Mouse (Mus musculus) hindbrain, embryonic 16.5 days (tissue): ENCODE results near the gene Cdc34. TPM values are rescaled to one million over a fixed set of nuclear protein-coding genes. Genes with fewer than 3 reads are reported as not detected.

Source experiments
- ATAC-seq: fragments of 200-750 bp; cut with Nextera tagmentation; 2 replicates; pipeline ENCODE4 v1.8.0; 2017; ENCODE audit warnings: moderate TSS enrichment, moderate library complexity
- H3K27ac ChIP-seq: fragments of 300-500 bp; sonication (generic); 2 replicates; pipeline ENCODE4 v1.5.1; 2014; ENCODE audit warnings: low read depth, mild to moderate bottlenecking, control low read depth, low read length, moderate library complexity
- H3K27me3 ChIP-seq: fragments of 300-500 bp; sonication (generic); replicated peaks from 2 replicates; pipeline ENCODE4 v1.6.1; 2014; ENCODE audit warnings: low read length; ENCODE audit not compliant: control insufficient read depth, insufficient read depth
- H3K36me3 ChIP-seq: fragments of 300-500 bp; sonication (generic); 2 replicates; pipeline ENCODE4 v1.6.1; 2014; ENCODE audit warnings: mild to moderate bottlenecking, low read length, moderate library complexity, mixed read lengths; ENCODE audit not compliant: control insufficient read depth, insufficient read depth
- H3K4me1 ChIP-seq: fragments of 300-500 bp; sonication (generic); 2 replicates; pipeline ENCODE4 v1.6.1; 2014; ENCODE audit warnings: low read depth, low read length; ENCODE audit not compliant: control insufficient read depth, insufficient read depth
- H3K4me2 ChIP-seq: fragments of 300-500 bp; sonication (generic); 2 replicates; pipeline ENCODE4 v1.6.1; 2014; ENCODE audit warnings: mild to moderate bottlenecking, low read length, control low read depth, moderate library complexity
- H3K4me3 ChIP-seq: fragments of 300-500 bp; sonication (generic); 2 replicates; pipeline ENCODE4 v1.5.1; 2014; ENCODE audit warnings: mild to moderate bottlenecking, low read length, control low read depth, moderate library complexity
- H3K9ac ChIP-seq: fragments of 300-500 bp; sonication (generic); 2 replicates; pipeline ENCODE4 v1.6.1; 2014; ENCODE audit warnings: low read depth, mild to moderate bottlenecking, control low read depth, low read length, moderate library complexity
- H3K9me3 ChIP-seq: fragments of 300-500 bp; sonication (generic); 2 replicates; pipeline ENCODE4 v1.6.1; 2014; ENCODE audit warnings: mild to moderate bottlenecking, low read length, moderate library complexity; ENCODE audit not compliant: control insufficient read depth
- WGBS: fragments of 180-500 bp; shearing (Covaris S2); extraction: QIAGEN DNeasy Blood & Tissue Kit; methylation state at CpG from one replicate; pipeline ENCODE4 v1.1.7; 2014; 5-methylcytosine and 5-hydroxymethylcytosine counted together
- polyA plus RNA-seq: library from polyadenylated mRNA; unstranded; fragments of >200 nt; fragmentation: Nextera tagmentation; extraction: Ambion mirVana; gene quantifications from 2 replicates; pipeline ENCODE4 v1.2.1, GENCODE M21; 2015

The Cdc34 gene
- polyA plus RNA-seq, 1 experiment from 2014 or later, result 73.5 TPM

GRCm38 (mm10) chr10:79652789-79653188 is 29.2 kb upstream of the Cdc34 start:
- WGBS, result 79% methylated on average over 7 of the region's 7 CpGs
- ATAC-seq, result no peak
- no peak overlapping the region for H3K27ac ChIP-seq
- no peak overlapping the region for H3K4me3 ChIP-seq
- H3K9ac ChIP-seq, result no peak overlapping the region
- no peaks in the 10 kb centered on the region for H3K9me3 ChIP-seq
- H3K4me2 ChIP-seq, result no peak overlapping the region
- peaks cover 10% of the 10 kb centered on the region for H3K4me1 ChIP-seq
- no peaks in the 10 kb centered on the region for H3K36me3 ChIP-seq
- H3K27me3 ChIP-seq, result no peaks in the 10 kb centered on the region

GRCm38 (mm10) chr10:79654946-79655395 is 27.0 kb upstream of the Cdc34 start:
- Histone ChIP-seq H3K27me3 (no peaks in the 10 kb centered on the region), H3K4me1 (peaks cover 10% of the 10 kb centered on the region), H3K4me3 (no peak overlapping the region), H3K4me2 (no peak overlapping the region), H3K9me3 (no peaks in the 10 kb centered on the region), H3K27ac (peak overlapping the region; percentile 76), H3K36me3 (no peaks in the 10 kb centered on the region), H3K9ac (no peak overlapping the region)
- 7% methylated on average over 1 of the region's 1 CpGs for WGBS
- ATAC-seq, result peak; percentile 92

GRCm38 (mm10) chr10:79658829-79659228 is 23.2 kb upstream of the Cdc34 start:
- WGBS, result 22% methylated on average over 4 of the region's 4 CpGs
- H3K27me3 ChIP-seq, result no peaks in the 10 kb centered on the region
- no peak overlapping the region for H3K27ac ChIP-seq
- H3K9ac ChIP-seq, result no peak overlapping the region
- no peaks in the 10 kb centered on the region for H3K9me3 ChIP-seq
- no peak overlapping the region for H3K4me3 ChIP-seq
- no peak for ATAC-seq
- H3K4me2 ChIP-seq, result no peak overlapping the region
- H3K4me1 ChIP-seq, result peaks cover 10% of the 10 kb centered on the region
- H3K36me3 ChIP-seq, result no peaks in the 10 kb centered on the region

DNA sequence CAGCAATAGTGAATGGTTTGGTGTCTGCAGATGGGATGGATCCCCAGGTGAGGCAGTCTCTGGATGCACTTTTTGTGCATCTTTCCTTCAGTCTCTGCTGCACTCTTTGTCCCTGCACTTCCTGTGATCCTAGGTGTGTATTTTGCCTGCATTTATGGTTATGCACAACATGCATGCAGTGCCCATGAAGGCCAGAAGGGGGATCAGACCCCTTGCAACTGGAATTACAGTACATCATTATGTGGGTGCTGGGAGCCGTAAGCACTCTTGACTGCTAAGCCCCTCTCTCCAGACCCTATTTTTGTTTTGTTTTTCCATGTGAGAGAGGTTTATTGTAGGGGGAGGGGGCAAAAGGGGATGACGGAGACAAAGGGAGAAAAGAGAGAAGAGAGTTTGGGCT is 21.7 kb upstream of the Cdc34 start:
- WGBS, result 84% methylated on average over 2 of the region's 2 CpGs
- Histone ChIP-seq H3K4me3 (no peak overlapping the region), H3K27ac (no peak overlapping the region), H3K9me3 (no peaks in the 10 kb centered on the region), H3K36me3 (no peaks in the 10 kb centered on the region), H3K9ac (no peak overlapping the region), H3K4me1 (peaks cover 3% of the 10 kb centered on the region), H3K27me3 (no peaks in the 10 kb centered on the region), H3K4me2 (no peak overlapping the region)
- no peak for ATAC-seq

GRCm38 (mm10) chr10:79661861-79662260 is 20.1 kb upstream of the Cdc34 start:
- H3K4me3 ChIP-seq, result no peak overlapping the region
- no peak overlapping the region for H3K27ac ChIP-seq
- H3K9me3 ChIP-seq, result no peaks in the 10 kb centered on the region
- no peaks in the 10 kb centered on the region for H3K27me3 ChIP-seq
- H3K4me2 ChIP-seq, result no peak overlapping the region
- WGBS, result 53% methylated on average over 3 of the region's 3 CpGs
- no peak for ATAC-seq
- H3K9ac ChIP-seq, result no peak overlapping the region; the same call in 1 of the 2 replicates
- H3K36me3 ChIP-seq, result no peaks in the 10 kb centered on the region
- no peaks in the 10 kb centered on the region for H3K4me1 ChIP-seq

DNA sequence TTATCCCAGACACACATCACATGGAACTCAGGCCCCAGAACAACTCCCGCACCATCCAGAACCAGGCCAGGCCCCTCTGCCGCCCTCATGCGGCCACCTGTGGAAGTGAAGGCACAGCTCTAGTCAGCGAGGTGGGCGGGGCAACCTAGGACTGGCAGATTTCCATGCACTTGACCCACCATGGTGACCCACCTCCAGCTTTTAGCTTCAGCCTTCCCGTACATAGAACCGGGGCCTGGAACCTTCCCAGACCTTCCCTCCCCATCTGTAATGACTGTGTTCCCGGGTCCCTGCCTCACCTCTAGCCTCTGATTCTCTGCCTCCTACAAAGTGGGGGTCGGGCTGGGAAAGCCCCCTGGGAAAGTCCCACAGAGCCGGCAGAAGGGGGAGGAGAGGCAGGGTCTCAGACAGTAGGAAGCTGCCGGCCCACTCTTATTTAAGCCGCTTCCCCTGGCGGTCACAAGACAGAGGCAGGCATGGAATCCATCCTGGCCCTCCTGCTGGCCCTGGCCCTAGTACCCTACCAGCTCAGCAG is 17.8 kb upstream of the Cdc34 start, which contains the start of gene Madcam1:
Madcam1 (plus strand) TSS at position 429 of the 535 bp plus-strand sequence.
- no peak within 1 kb of the TSS for H3K4me3 ChIP-seq
- H3K9ac ChIP-seq, result no peak within 1 kb of the TSS
- no peaks in the 10 kb centered on the region for H3K27me3 ChIP-seq
- H3K4me1 ChIP-seq, result peaks cover 7% of the 10 kb centered on the region
- H3K9me3 ChIP-seq, result no peaks in the 10 kb centered on the region
- no peak within 1 kb of the TSS for H3K4me2 ChIP-seq
- H3K36me3 ChIP-seq, result no peaks in the 10 kb centered on the region
- no peak for ATAC-seq
- H3K27ac ChIP-seq, result no peak within 1 kb of the TSS
- 9% methylated on average over 12 of the region's 13 CpGs for WGBS

- ATAC-seq, result no peak
- Histone ChIP-seq H3K4me3 (no peak overlapping the region), H3K9ac (no peak overlapping the region), H3K4me2 (no peak overlapping the region), H3K36me3 (no peaks in the 10 kb centered on the region), H3K27me3 (no peaks in the 10 kb centered on the region), H3K9me3 (no peaks in the 10 kb centered on the region), H3K27ac (no peak overlapping the region), H3K4me1 (peaks cover 7% of the 10 kb centered on the region)
- WGBS, result 82% methylated on average over 8 of the region's 8 CpGs
Measured at GRCm38 (mm10) chr10:79665051-79665450, 16.9 kb upstream of the Cdc34 start.

DNA sequence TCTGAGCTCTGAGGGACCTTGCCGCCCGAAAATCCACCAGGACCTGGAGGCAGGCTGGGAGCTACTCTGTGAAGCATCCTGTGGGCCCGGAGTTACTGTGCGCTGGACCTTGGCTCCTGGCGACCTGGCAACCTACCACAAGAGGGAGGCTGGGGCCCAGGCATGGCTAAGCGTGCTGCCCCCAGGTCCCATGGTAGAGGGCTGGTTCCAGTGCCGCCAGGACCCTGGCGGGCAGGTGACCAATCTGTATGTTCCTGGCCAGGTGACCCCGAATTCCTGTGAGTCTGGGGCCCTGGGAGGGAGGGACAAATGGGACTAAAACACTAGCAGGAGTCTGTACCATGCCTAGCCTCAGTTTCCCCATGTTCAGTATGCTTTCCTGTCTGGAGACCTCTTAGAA is 15.5 kb upstream of the Cdc34 start:
- H3K27me3 ChIP-seq, result no peaks in the 10 kb centered on the region
- no peak overlapping the region for H3K9ac ChIP-seq
- H3K36me3 ChIP-seq, result no peaks in the 10 kb centered on the region
- no peak for ATAC-seq
- no peak overlapping the region for H3K27ac ChIP-seq
- 77% methylated on average over 9 of the region's 9 CpGs for WGBS
- no peak overlapping the region for H3K4me2 ChIP-seq
- peaks cover 19% of the 10 kb centered on the region for H3K4me1 ChIP-seq
- H3K9me3 ChIP-seq, result no peaks in the 10 kb centered on the region
- no peak overlapping the region for H3K4me3 ChIP-seq

GRCm38 (mm10) chr10:79668076-79668475 is 13.9 kb upstream of the Cdc34 start:
- H3K9me3 ChIP-seq, result no peaks in the 10 kb centered on the region

More at GRCm38 (mm10) chr10:79668076-79668475, 13.9 kb upstream of the Cdc34 start:
- Histone ChIP-seq H3K27ac (peak overlapping the region; percentile 99), H3K4me1 (peaks cover 19% of the 10 kb centered on the region), H3K27me3 (no peaks in the 10 kb centered on the region), H3K36me3 (no peaks in the 10 kb centered on the region), H3K9ac (peak overlapping the region; percentile 94), H3K4me2 (peak overlapping the region; percentile 96), H3K4me3 (peak overlapping the region; percentile 97; the same call in 1 of the 2 replicates)
- ATAC-seq, result no peak
- 78% methylated on average over 5 of the region's 5 CpGs for WGBS
